Mouse (Mus musculus): ENCODE data around the gene Cacna1i. TPM values are rescaled to one million over a fixed set of nuclear protein-coding genes. Genes with fewer than 3 reads are reported as not detected.

Cacna1i gene
- 0.80 and 0.86 TPM in 2 replicates for polyA plus RNA-seq (2014; fragmentation: Nextera tagmentation; extraction: Ambion mirVana)

GRCm38 (mm10) chr15:80286851-80287415, at the start of gene Cacna1i:
Gene Cacna1i, plus strand, starts transcription at chr15:80287238.
- Histone ChIP-seq H3K27me3 (ENCODE audit: control insufficient read depth, insufficient read depth, low read length) (peaks cover 57% of the 10 kb centered on the region), H3K9me3 (ENCODE audit: control insufficient read depth, low read length) (no peaks in the 10 kb centered on the region), H3K4me1 (replicated peaks; ENCODE audit: control insufficient read depth, insufficient read depth, low read length) (peaks cover 10% of the 10 kb centered on the region; the same call in 1 of the 2 replicates), H3K36me3 (replicated peaks; ENCODE audit: control insufficient read depth, insufficient read depth) (no peaks in the 10 kb centered on the region), H3K4me2 (replicated peaks) (peak within 1 kb of the TSS; percentile 92), H3K27ac (no peak within 1 kb of the TSS), H3K9ac (peak within 1 kb of the TSS; percentile 74), H3K4me3 (replicated peaks; ENCODE audit: low read length) (peak within 1 kb of the TSS; percentile 59)
- 1% methylated on average over 43 of the region's 50 CpGs for WGBS
- ATAC-seq (ENCODE audit: low FRiP score) (peak; percentile 76), DNase-seq (ENCODE audit: low spot score) (peak; percentile 72)

GRCm38 (mm10) chr15:80248135-80248534, 38.9 kb upstream of the Cacna1i start:
- H3K4me2 ChIP-seq (replicated peaks): no peak overlapping the region
- H3K27ac ChIP-seq: no peak overlapping the region
- H3K9me3 ChIP-seq (ENCODE audit: control insufficient read depth, low read length): no peaks in the 10 kb centered on the region
- H3K4me3 ChIP-seq (replicated peaks; ENCODE audit: low read length): no peak overlapping the region
- peaks cover 82% of the 10 kb centered on the region for H3K36me3 ChIP-seq (replicated peaks; ENCODE audit: control insufficient read depth, insufficient read depth)
- H3K27me3 ChIP-seq (ENCODE audit: control insufficient read depth, insufficient read depth, low read length): no peaks in the 10 kb centered on the region
- DNase-seq (ENCODE audit: low spot score) (no peak), ATAC-seq (ENCODE audit: low FRiP score) (no peak)
- no peaks in the 10 kb centered on the region for H3K4me1 ChIP-seq (replicated peaks; ENCODE audit: control insufficient read depth, insufficient read depth, low read length)
- WGBS: 94% methylated on average over 12 of the region's 12 CpGs
- no peak overlapping the region for H3K9ac ChIP-seq

GRCm38 (mm10) chr15:80248596-80248995, 38.4 kb upstream of the Cacna1i start:
- no peak for ATAC-seq (ENCODE audit: low FRiP score)
- Histone ChIP-seq H3K27me3 (ENCODE audit: control insufficient read depth, insufficient read depth, low read length) (no peaks in the 10 kb centered on the region), H3K27ac (no peak overlapping the region), H3K9ac (no peak overlapping the region), H3K9me3 (ENCODE audit: control insufficient read depth, low read length) (no peaks in the 10 kb centered on the region), H3K4me3 (replicated peaks; ENCODE audit: low read length) (no peak overlapping the region), H3K4me1 (replicated peaks; ENCODE audit: control insufficient read depth, insufficient read depth, low read length) (peaks cover under 1% of the 10 kb centered on the region), H3K36me3 (replicated peaks; ENCODE audit: control insufficient read depth, insufficient read depth) (peaks cover 80% of the 10 kb centered on the region), H3K4me2 (replicated peaks) (no peak overlapping the region)
- no peak for DNase-seq (ENCODE audit: low spot score)
- 96% methylated on average over 1 of the region's 1 CpGs for WGBS

- Histone ChIP-seq H3K4me2 (replicated peaks) (no peak overlapping the region), H3K9me3 (ENCODE audit: control insufficient read depth, low read length) (no peaks in the 10 kb centered on the region), H3K4me1 (replicated peaks; ENCODE audit: control insufficient read depth, insufficient read depth, low read length) (peaks cover 10% of the 10 kb centered on the region), H3K27ac (no peak overlapping the region), H3K4me3 (replicated peaks; ENCODE audit: low read length) (no peak overlapping the region), H3K9ac (no peak overlapping the region), H3K36me3 (replicated peaks; ENCODE audit: control insufficient read depth, insufficient read depth) (peaks cover 80% of the 10 kb centered on the region), H3K27me3 (ENCODE audit: control insufficient read depth, insufficient read depth, low read length) (no peaks in the 10 kb centered on the region)
- WGBS: 97% methylated on average over 10 of the region's 10 CpGs
- no peak for ATAC-seq (ENCODE audit: low FRiP score)
- DNase-seq (ENCODE audit: low spot score): no peak
Observed at GRCm38 (mm10) chr15:80249672-80250071, 37.4 kb upstream of the Cacna1i start.

- DNase-seq (ENCODE audit: low spot score) (no peak), ATAC-seq (ENCODE audit: low FRiP score) (no peak)
- Histone ChIP-seq H3K9me3 (ENCODE audit: control insufficient read depth, low read length) (no peaks in the 10 kb centered on the region), H3K9ac (no peak overlapping the region), H3K27ac (no peak overlapping the region), H3K36me3 (replicated peaks; ENCODE audit: control insufficient read depth, insufficient read depth) (peaks cover 76% of the 10 kb centered on the region), H3K4me1 (replicated peaks; ENCODE audit: control insufficient read depth, insufficient read depth, low read length) (peaks cover 10% of the 10 kb centered on the region), H3K4me2 (replicated peaks) (no peak overlapping the region), H3K4me3 (replicated peaks; ENCODE audit: low read length) (no peak overlapping the region), H3K27me3 (ENCODE audit: control insufficient read depth, insufficient read depth, low read length) (no peaks in the 10 kb centered on the region)
- WGBS: 94% methylated on average over 6 of the region's 6 CpGs
Observed at GRCm38 (mm10) chr15:80250586-80250985, 36.5 kb upstream of the Cacna1i start.

- Histone ChIP-seq H3K4me2 (replicated peaks) (no peak overlapping the region), H3K4me1 (replicated peaks; ENCODE audit: control insufficient read depth, insufficient read depth, low read length) (peaks cover 27% of the 10 kb centered on the region), H3K27me3 (ENCODE audit: control insufficient read depth, insufficient read depth, low read length) (no peaks in the 10 kb centered on the region), H3K27ac (peak overlapping the region; percentile 99; the same call in 1 of the 2 replicates), H3K9ac (no peak overlapping the region), H3K9me3 (ENCODE audit: control insufficient read depth, low read length) (no peaks in the 10 kb centered on the region), H3K36me3 (replicated peaks; ENCODE audit: control insufficient read depth, insufficient read depth) (peaks cover 71% of the 10 kb centered on the region), H3K4me3 (replicated peaks; ENCODE audit: low read length) (no peak overlapping the region)
- DNase-seq (ENCODE audit: low spot score) (no peak), ATAC-seq (ENCODE audit: low FRiP score) (no peak)
- WGBS: 45% methylated on average over 2 of the region's 2 CpGs
Observed at GRCm38 (mm10) chr15:80253530-80253929, 33.5 kb upstream of the Cacna1i start.

- Histone ChIP-seq H3K36me3 (replicated peaks; ENCODE audit: control insufficient read depth, insufficient read depth) (peaks cover 68% of the 10 kb centered on the region), H3K9me3 (ENCODE audit: control insufficient read depth, low read length) (no peaks in the 10 kb centered on the region), H3K27me3 (ENCODE audit: control insufficient read depth, insufficient read depth, low read length) (no peaks in the 10 kb centered on the region), H3K9ac (peak overlapping the region; percentile 78), H3K4me2 (replicated peaks) (peak overlapping the region; percentile 94), H3K27ac (peak overlapping the region; percentile 99), H3K4me3 (replicated peaks; ENCODE audit: low read length) (peak overlapping the region; percentile 97), H3K4me1 (replicated peaks; ENCODE audit: control insufficient read depth, insufficient read depth, low read length) (peaks cover 27% of the 10 kb centered on the region)
- ATAC-seq (ENCODE audit: low FRiP score) (no peak), DNase-seq (ENCODE audit: low spot score) (no peak)
- WGBS: 64% methylated on average over 6 of the region's 6 CpGs
Observed at GRCm38 (mm10) chr15:80254207-80254606, 32.8 kb upstream of the Cacna1i start.

GRCm38 (mm10) chr15:80254847-80255645, 32.0 kb upstream of the Cacna1i start, which contains the start of gene Atf4:
Gene Atf4, plus strand, starts transcription at chr15:80255184.
- no peaks in the 10 kb centered on the region for H3K9me3 ChIP-seq (ENCODE audit: control insufficient read depth, low read length)
- ATAC-seq (ENCODE audit: low FRiP score) (peak; percentile 96), DNase-seq (ENCODE audit: low spot score) (peak; percentile 99)
- peak within 1 kb of the TSS; percentile 99 for H3K27ac ChIP-seq
- 1% methylated on average over 56 of the region's 62 CpGs for WGBS
- H3K4me1 ChIP-seq (replicated peaks; ENCODE audit: control insufficient read depth, insufficient read depth, low read length): peaks cover 27% of the 10 kb centered on the region
- peak within 1 kb of the TSS; percentile 97 for H3K4me3 ChIP-seq (replicated peaks; ENCODE audit: low read length)
- H3K36me3 ChIP-seq (replicated peaks; ENCODE audit: control insufficient read depth, insufficient read depth): peaks cover 66% of the 10 kb centered on the region
- H3K4me2 ChIP-seq (replicated peaks): peak within 1 kb of the TSS; percentile 94
- no peaks in the 10 kb centered on the region for H3K27me3 ChIP-seq (ENCODE audit: control insufficient read depth, insufficient read depth, low read length)
- H3K9ac ChIP-seq: peak within 1 kb of the TSS; percentile 100

- H3K4me3 ChIP-seq (replicated peaks; ENCODE audit: low read length): peak overlapping the region; percentile 97
- no peaks in the 10 kb centered on the region for H3K9me3 ChIP-seq (ENCODE audit: control insufficient read depth, low read length)
- peaks cover 65% of the 10 kb centered on the region for H3K36me3 ChIP-seq (replicated peaks; ENCODE audit: control insufficient read depth, insufficient read depth)
- H3K4me1 ChIP-seq (replicated peaks; ENCODE audit: control insufficient read depth, insufficient read depth, low read length): peaks cover 27% of the 10 kb centered on the region
- H3K9ac ChIP-seq: peak overlapping the region; percentile 100
- peak; percentile 72 for DNase-seq (ENCODE audit: low spot score)
- H3K4me2 ChIP-seq (replicated peaks): peak overlapping the region; percentile 94
- peak; percentile 7 for ATAC-seq (ENCODE audit: low FRiP score)
- no peaks in the 10 kb centered on the region for H3K27me3 ChIP-seq (ENCODE audit: control insufficient read depth, insufficient read depth, low read length)
- WGBS: under 1% methylated on average over 50 of the region's 51 CpGs
- peak overlapping the region; percentile 99 for H3K27ac ChIP-seq
Observed at GRCm38 (mm10) chr15:80255646-80256121, 31.4 kb upstream of the Cacna1i start.

All from hindbrain, embryonic 14.5 days (tissue).